Mouse (Mus musculus) kidney, postnatal 4 days (tissue): ENCODE data around the gene Tie1.

ENCODE experiments used
- DNase-seq, 2 experiments: peaks; one replicate each; pipeline ENCODE4 v3.0.0; 2021; ENCODE audit warnings: mixed read lengths in 2 of 2

Gene Tie1

GRCm38 (mm10) chr4:118472687-118473086 lies 17.2 kb downstream of the Tie1 start:
- no peak for DNase-seq

GRCm38 (mm10) chr4:118471281-118471680 lies 18.6 kb downstream of the Tie1 start:
- no peak for DNase-seq

GRCm38 (mm10) chr4:118465697-118466163 lies 24.1 kb downstream of the Tie1 start:
- DNase-seq = peak; percentile 44 to 53

- DNase-seq = no peak
Measured at GRCm38 (mm10) chr4:118464956-118465355, 24.9 kb downstream of the Tie1 start.

- DNase-seq = no peak
Measured at GRCm38 (mm10) chr4:118457345-118457975, 32.4 kb downstream of the Tie1 start, which contains the start of gene Mpl. Gene Mpl (minus strand): TSS chr4:118457513.

GRCm38 (mm10) chr4:118446415-118447153 lies 43.3 kb downstream of the Tie1 start:
- DNase-seq = no peak

GRCm38 (mm10) chr4:118445781-118446414 lies 44.0 kb downstream of the Tie1 start:
- peak; percentile 66 to 77 for DNase-seq

- DNase-seq = no peak
Measured at GRCm38 (mm10) chr4:118445088-118445487, 44.8 kb downstream of the Tie1 start.

- DNase-seq = peak; percentile 47 to 58
Measured at GRCm38 (mm10) chr4:118437829-118438253, 52.0 kb downstream of the Tie1 start.

GRCm38 (mm10) chr4:118436820-118437603 lies 52.8 kb downstream of the Tie1 start, which contains the start of gene Cdc20:
Gene Cdc20 (minus strand): TSS chr4:118437352.
- peak; percentile 91 to 96 for DNase-seq

GRCm38 (mm10) chr4:118432332-118432731 lies 57.5 kb downstream of the Tie1 start:
- DNase-seq = peak in 1 of 2 experiments; percentile 43

- DNase-seq = peak; percentile 32 to 59
Measured at GRCm38 (mm10) chr4:118429215-118429895, 60.5 kb downstream of the Tie1 start.

- peak; percentile 26 to 41 for DNase-seq
Measured at GRCm38 (mm10) chr4:118428531-118429214, 61.2 kb downstream of the Tie1 start.

- peak; percentile 94 to 96 for DNase-seq
Measured at GRCm38 (mm10) chr4:118427768-118428451, 62.0 kb downstream of the Tie1 start, which contains the start of gene Elovl1. Gene Elovl1 (plus strand): TSS chr4:118428093.

GRCm38 (mm10) chr4:118427415-118427767 lies 62.5 kb downstream of the Tie1 start:
- DNase-seq = no peak

GRCm38 (mm10) chr4:118425374-118425773 lies 64.5 kb downstream of the Tie1 start:
- no peak for DNase-seq

GRCm38 (mm10) chr4:118424541-118425160 lies 65.2 kb downstream of the Tie1 start:
- DNase-seq = no peak

GRCm38 (mm10) chr4:118421384-118421783 lies 68.5 kb downstream of the Tie1 start:
- peak in 1 of 2 experiments; percentile 22 for DNase-seq
